Mouse (Mus musculus) myocyte (in vitro differentiated cells): ENCODE measurements around the gene Supt20. TPM values are rescaled to one million over a fixed set of nuclear protein-coding genes. Genes with fewer than 3 reads are reported as not detected.

Source experiments
- H3K27me3 ChIP-seq: one replicate; pipeline ENCODE4 v1.6.1; 2011; ENCODE audit not compliant: control insufficient read depth, insufficient read depth, insufficient read length
- H3K36me3 ChIP-seq: one replicate; pipeline ENCODE4 v1.6.1; 2011; ENCODE audit not compliant: control insufficient read depth, insufficient read depth
- H3K4me2 ChIP-seq: one replicate; pipeline ENCODE4 v1.6.1; 2011; ENCODE audit warnings: low read depth, control low read depth
- H3K4me3 ChIP-seq: one replicate; pipeline ENCODE4 v1.5.1; 2011; ENCODE audit warnings: mild to moderate bottlenecking, control low read depth, moderate library complexity
- H3K79me2 ChIP-seq: one replicate; pipeline ENCODE4 v1.6.1; 2011; ENCODE audit not compliant: control insufficient read depth, insufficient read depth
- H3ac ChIP-seq: one replicate; pipeline ENCODE4 v1.6.1; 2011; ENCODE audit not compliant: control insufficient read depth, insufficient read length
- CEBPB ChIP-seq: IDR thresholded peaks from 2 replicates; pipeline ENCODE4 v1.6.1; 2011; ENCODE audit warnings: mild to moderate bottlenecking, moderate library complexity; ENCODE audit not compliant: poor library complexity, insufficient read depth, severe bottlenecking
- E2F4 ChIP-seq: IDR thresholded peaks from one replicate; pipeline ENCODE4 v1.6.1; 2011; ENCODE audit warnings: mild to moderate bottlenecking, control low read depth, moderate library complexity; ENCODE audit not compliant: insufficient read depth
- MAX ChIP-seq: IDR thresholded peaks from one replicate; pipeline ENCODE4 v1.6.1; 2011; ENCODE audit warnings: low read depth, mild to moderate bottlenecking, control low read depth
- MYOD1 ChIP-seq, 3 experiments: IDR thresholded peaks; one replicate each; pipeline ENCODE4 v1.6.1; 2011; ENCODE audit warnings: control low read depth in 2 of 3, low read depth in 2 of 3, mild to moderate bottlenecking in 2 of 3, moderate library complexity in 1 of 3; ENCODE audit not compliant: insufficient read length in 2 of 3, control insufficient read depth in 1 of 3
- MYOG ChIP-seq, 3 experiments: IDR thresholded peaks; one replicate each; pipeline ENCODE4 v1.6.1; 2011; ENCODE audit warnings: control low read depth in 2 of 3, low read depth in 2 of 3, mild to moderate bottlenecking in 2 of 3; ENCODE audit not compliant: insufficient read length in 2 of 3, control insufficient read depth in 1 of 3, insufficient read depth in 1 of 3
- POLR2A ChIP-seq: IDR thresholded peaks from one replicate; pipeline ENCODE4 v1.6.1; 2011; ENCODE audit warnings: low read depth, mild to moderate bottlenecking, control low read depth, moderate library complexity; ENCODE audit not compliant: insufficient read length
- POLR2AphosphoS2 ChIP-seq: IDR thresholded peaks from one replicate; pipeline ENCODE4 v1.6.1; 2011; ENCODE audit warnings: low read depth, control low read depth; ENCODE audit not compliant: insufficient read length
- REST ChIP-seq: IDR thresholded peaks from one replicate; pipeline ENCODE4 v1.6.1; 2011; ENCODE audit warnings: mild to moderate bottlenecking, control low read depth, moderate library complexity; ENCODE audit not compliant: insufficient read depth, insufficient read length
- SRF ChIP-seq: IDR thresholded peaks from one replicate; pipeline ENCODE4 v1.6.1; 2011; ENCODE audit warnings: low read depth; ENCODE audit not compliant: control insufficient read depth, insufficient read length
- TCF12 ChIP-seq: IDR thresholded peaks from one replicate; pipeline ENCODE4 v1.6.1; 2011; ENCODE audit warnings: mild to moderate bottlenecking, control low read depth; ENCODE audit not compliant: poor library complexity, insufficient read depth, severe bottlenecking
- TCF3 ChIP-seq: IDR thresholded peaks from one replicate; pipeline ENCODE4 v1.6.1; 2011; ENCODE audit warnings: low read depth, control low read depth; ENCODE audit not compliant: insufficient read length
- USF1 ChIP-seq: IDR thresholded peaks from one replicate; pipeline ENCODE4 v1.6.1; 2011; ENCODE audit warnings: low read depth, mild to moderate bottlenecking, control low read depth, moderate library complexity
- polyA plus RNA-seq: library from polyadenylated mRNA; unstranded; fragments of >200 nt; fragmentation: generic; extraction: Trizol; gene quantifications from one replicate; pipeline ENCODE4 v1.2.1, GENCODE M21; 2012; ENCODE audit warnings: missing spikeins

Supt20 gene
- polyA plus RNA-seq, 1 experiment = 13.0 TPM

DNA sequence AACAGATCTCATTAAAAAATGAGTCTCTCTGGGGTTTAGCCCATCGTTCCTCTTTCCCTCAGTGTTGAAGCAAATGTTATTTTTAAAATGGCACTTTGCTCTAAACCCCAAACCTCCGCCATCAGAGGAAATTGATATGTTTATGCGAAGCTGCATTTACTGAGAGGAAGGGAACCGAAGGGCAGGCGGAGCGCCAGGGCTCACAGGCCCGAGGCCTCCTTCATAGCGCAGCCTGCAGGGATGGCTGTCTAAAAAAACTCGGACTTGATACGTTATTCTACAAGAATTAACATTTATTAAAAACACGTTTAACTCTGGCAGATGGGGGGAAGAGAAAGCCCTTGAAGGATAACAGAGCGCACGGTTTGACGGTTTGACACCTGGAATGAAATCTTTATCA is 73.4 kb downstream of the Supt20 start:
- Histone ChIP-seq H3ac (no peak overlapping the region), H3K4me2 (no peak overlapping the region)
- TF ChIP-seq POLR2AphosphoS2 (no peak), REST (no peak), POLR2A (no peak), MYOD1 (IDR thresholded peaks at IDR 0.05; ENCODE audit: control insufficient read depth in 1 of 3, insufficient read length in 2 of 3, low read depth in 2 of 3) (no peak), CEBPB (no peak), SRF (no peak), E2F4 (no peak), MYOG (IDR thresholded peaks at IDR 0.05; ENCODE audit: control insufficient read depth in 1 of 3, insufficient read depth in 1 of 3, insufficient read length in 2 of 3, low read depth in 2 of 3) (no peak), MAX (no peak), USF1 (no peak), TCF12 (no peak), TCF3 (no peak)

DNA sequence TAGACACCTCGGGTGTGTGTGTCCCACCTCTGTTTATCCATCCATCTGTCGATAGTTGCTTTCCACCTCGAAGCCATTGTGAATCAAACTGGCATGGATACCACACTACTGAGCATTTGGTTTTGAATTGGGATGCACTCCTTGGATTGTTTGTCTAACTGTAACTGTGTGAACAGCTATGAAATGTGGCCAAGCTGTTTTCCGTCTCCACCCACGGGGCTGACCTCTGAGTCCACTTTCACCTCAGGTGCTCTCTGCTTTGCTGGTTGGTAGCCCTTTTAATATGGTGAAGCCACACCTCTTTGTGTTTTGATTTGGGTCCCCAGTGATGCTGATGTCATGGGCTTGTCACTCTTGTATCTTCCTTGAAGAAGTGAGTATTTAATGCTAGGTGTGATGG is 74.2 kb downstream of the Supt20 start:
- Histone ChIP-seq H3K79me2 (no peaks in the 10 kb centered on the region), H3ac (no peak overlapping the region), H3K4me2 (no peak overlapping the region), H3K4me3 (no peak overlapping the region), H3K36me3 (no peaks in the 10 kb centered on the region), H3K27me3 (no peaks in the 10 kb centered on the region)
- no peak for TF ChIP-seq CEBPB
- TF ChIP-seq TCF3 = no peak
- no peak for TF ChIP-seq TCF12
- no peak for TF ChIP-seq POLR2A
- no peak for TF ChIP-seq MYOG (IDR thresholded peaks at IDR 0.05; ENCODE audit: control insufficient read depth in 1 of 3, insufficient read depth in 1 of 3, insufficient read length in 2 of 3, low read depth in 2 of 3)
- no peak for TF ChIP-seq MAX
- TF ChIP-seq REST = no peak
- TF ChIP-seq SRF = no peak

More for the DNA sequence above, 73.4 kb downstream of the Supt20 start:
- no peaks in the 10 kb centered on the region for H3K27me3 ChIP-seq
- no peaks in the 10 kb centered on the region for H3K36me3 ChIP-seq
- no peaks in the 10 kb centered on the region for H3K79me2 ChIP-seq
- no peak overlapping the region for H3K4me3 ChIP-seq

DNA sequence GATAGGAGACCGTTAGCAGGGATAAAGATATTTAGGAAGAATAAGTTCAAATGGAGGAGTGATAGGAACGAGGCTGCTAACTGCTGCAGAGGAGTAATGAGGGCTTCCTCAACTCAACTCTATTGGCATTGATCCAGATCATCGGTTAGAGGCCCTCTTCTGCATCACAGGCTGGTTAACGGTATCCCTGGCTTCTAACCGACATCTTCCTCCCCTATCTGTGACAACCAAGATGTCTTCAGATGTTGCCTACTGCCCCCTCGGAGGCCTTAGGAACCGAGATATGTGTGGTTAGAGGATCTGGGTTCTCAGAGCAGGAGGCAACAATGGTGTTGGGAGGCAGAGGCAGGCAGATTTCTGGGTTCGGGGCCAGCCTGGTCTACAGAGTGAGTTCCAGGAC is 76.0 kb downstream of the Supt20 start:
- Histone ChIP-seq H3K27me3 (no peaks in the 10 kb centered on the region), H3ac (no peak overlapping the region), H3K4me2 (no peak overlapping the region), H3K79me2 (no peaks in the 10 kb centered on the region), H3K36me3 (no peaks in the 10 kb centered on the region), H3K4me3 (no peak overlapping the region)
- TF ChIP-seq POLR2AphosphoS2 (no peak), MYOG (IDR thresholded peaks at IDR 0.05; ENCODE audit: control insufficient read depth in 1 of 3, insufficient read depth in 1 of 3, insufficient read length in 2 of 3, low read depth in 2 of 3) (no peak), CEBPB (no peak), E2F4 (no peak)

DNA sequence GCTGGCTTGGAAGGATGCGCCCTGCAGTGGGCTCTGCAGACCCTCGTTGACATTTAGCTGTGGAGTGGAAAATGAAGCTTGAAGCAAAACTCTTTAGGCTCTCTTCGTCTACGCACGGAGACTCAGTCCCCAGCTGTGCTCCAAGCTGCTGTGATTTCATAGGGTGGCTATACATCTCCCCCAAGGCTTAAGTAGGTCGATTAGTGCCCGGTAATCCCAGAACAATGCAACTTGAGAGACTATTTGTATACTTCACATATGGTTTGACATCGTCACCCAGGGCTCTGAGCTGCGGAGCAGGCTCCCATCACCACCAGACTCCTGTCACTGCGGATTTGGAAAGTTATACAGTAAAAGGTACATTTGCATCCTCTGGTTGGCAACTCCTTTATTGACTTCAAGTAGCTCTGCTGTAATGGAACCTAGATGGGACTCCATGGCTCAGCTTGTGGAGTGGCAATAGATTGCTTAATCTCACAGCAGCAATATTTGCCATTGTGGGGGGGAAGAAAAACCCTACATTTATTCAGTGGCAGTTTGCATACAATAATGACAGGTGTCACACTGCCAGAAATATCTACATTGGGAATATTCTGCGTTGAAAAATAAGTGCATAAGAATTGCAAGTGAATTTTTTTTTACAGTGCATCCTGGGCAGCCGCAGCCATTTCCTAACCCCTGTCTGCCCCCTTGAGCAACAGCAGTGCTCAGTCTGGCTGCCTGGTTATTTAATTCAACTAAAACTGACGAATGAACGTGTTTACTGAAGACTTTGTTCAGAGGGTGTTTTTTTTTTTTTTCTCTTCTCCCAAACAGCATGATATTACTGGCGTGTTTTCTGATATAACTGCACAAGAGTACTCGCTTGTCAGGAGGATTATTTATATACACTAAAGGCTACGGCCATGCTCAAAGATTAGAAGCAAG is 77.0 kb downstream of the Supt20 start:
- no peak overlapping the region for H3ac ChIP-seq
- TF ChIP-seq E2F4 (no peak), SRF (no peak), USF1 (no peak), REST (no peak), TCF12 (no peak), MAX (no peak), CEBPB (no peak), TCF3 (no peak), POLR2A (no peak), POLR2AphosphoS2 (no peak), MYOD1 (IDR thresholded peaks at IDR 0.05; ENCODE audit: control insufficient read depth in 1 of 3, insufficient read length in 2 of 3, low read depth in 2 of 3) (no peak), MYOG (IDR thresholded peaks at IDR 0.05; ENCODE audit: control insufficient read depth in 1 of 3, insufficient read depth in 1 of 3, insufficient read length in 2 of 3, low read depth in 2 of 3) (no peak)

DNA sequence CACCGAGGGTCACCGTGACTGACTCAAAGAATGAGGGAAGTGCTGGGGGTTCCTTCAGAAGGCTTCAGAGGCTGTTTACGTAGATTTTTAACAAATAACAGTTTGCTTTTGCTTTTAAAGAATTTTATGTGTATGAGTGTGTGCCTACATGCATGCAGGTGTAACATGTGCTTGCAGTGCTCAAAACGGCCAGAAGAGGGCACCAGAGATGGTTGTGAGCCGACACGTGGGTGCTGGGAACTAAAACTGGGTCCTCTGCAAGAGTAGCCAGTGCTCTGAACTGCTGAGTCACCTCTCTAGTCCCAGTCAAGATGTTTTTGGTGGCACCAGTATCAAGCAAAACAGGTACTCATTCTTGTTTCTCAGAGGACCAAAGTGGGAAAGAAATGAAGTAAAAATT is 81.0 kb downstream of the Supt20 start:
- H3K4me3 ChIP-seq = no peak overlapping the region
- H3K36me3 ChIP-seq = no peaks in the 10 kb centered on the region
- H3K79me2 ChIP-seq = no peaks in the 10 kb centered on the region
- no peak overlapping the region for H3ac ChIP-seq
- no peaks in the 10 kb centered on the region for H3K27me3 ChIP-seq
- TF ChIP-seq MYOG (IDR thresholded peaks at IDR 0.05; ENCODE audit: control insufficient read depth in 1 of 3, insufficient read depth in 1 of 3, insufficient read length in 2 of 3, low read depth in 2 of 3) = no peak
- no peak for TF ChIP-seq REST
- TF ChIP-seq POLR2A = no peak
- no peak overlapping the region for H3K4me2 ChIP-seq

More for the DNA sequence above, 77.0 kb downstream of the Supt20 start:
- Histone ChIP-seq H3K79me2 (no peaks in the 10 kb centered on the region), H3K27me3 (no peaks in the 10 kb centered on the region), H3K4me3 (no peak overlapping the region), H3K36me3 (no peaks in the 10 kb centered on the region), H3K4me2 (no peak overlapping the region)
